Mouse (Mus musculus): ENCODE measurements around the gene Lias.

Gene Lias

DNA sequence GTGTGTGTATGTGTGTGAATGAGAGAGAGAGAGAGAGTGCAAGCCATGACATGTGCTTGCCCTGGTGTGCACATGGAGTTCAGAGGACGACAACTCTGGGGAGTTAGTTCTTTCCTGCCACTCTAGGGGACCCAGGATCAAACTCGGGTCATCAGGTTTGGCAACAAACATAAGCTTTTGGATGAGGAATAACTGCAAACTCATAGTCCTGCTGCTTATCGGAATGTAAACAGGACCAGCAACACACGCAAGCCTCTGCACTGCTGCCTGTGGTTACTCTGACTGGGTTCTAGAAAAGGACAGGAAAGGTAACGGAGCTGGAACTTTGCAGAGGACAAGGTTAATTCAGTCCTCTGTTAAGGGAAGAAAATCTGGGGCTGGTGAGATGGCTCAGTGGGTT lies 34.0 kb downstream of the Lias start:
- no peak for DNase-seq (ENCODE audit: low spot score in 2 of 2)

DNA sequence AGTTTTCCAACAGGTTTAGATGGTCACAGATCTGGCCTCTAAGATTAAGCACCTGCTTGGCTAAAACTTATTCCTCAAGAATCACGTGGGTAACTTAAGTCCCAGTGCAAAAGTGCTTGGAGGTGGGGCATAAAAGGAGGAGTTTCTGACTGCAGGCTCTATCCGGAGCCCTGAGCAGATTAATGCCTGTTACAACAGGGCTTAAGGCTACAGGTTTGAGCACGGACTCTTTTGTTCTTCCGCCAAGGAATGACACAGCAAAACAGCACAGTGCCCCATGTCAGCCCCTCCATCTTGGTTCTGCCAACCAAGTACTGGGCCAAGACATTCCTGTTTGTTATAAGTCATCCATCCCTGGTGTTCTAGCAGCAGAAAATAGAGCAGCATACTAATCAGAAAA lies 37.0 kb downstream of the Lias start:
- no peak for DNase-seq (ENCODE audit: low spot score in 2 of 2)

- no peak for DNase-seq (ENCODE audit: low spot score in 2 of 2)
Measured at GRCm38 (mm10) chr5:65429441-65429840, 38.1 kb downstream of the Lias start.

DNA sequence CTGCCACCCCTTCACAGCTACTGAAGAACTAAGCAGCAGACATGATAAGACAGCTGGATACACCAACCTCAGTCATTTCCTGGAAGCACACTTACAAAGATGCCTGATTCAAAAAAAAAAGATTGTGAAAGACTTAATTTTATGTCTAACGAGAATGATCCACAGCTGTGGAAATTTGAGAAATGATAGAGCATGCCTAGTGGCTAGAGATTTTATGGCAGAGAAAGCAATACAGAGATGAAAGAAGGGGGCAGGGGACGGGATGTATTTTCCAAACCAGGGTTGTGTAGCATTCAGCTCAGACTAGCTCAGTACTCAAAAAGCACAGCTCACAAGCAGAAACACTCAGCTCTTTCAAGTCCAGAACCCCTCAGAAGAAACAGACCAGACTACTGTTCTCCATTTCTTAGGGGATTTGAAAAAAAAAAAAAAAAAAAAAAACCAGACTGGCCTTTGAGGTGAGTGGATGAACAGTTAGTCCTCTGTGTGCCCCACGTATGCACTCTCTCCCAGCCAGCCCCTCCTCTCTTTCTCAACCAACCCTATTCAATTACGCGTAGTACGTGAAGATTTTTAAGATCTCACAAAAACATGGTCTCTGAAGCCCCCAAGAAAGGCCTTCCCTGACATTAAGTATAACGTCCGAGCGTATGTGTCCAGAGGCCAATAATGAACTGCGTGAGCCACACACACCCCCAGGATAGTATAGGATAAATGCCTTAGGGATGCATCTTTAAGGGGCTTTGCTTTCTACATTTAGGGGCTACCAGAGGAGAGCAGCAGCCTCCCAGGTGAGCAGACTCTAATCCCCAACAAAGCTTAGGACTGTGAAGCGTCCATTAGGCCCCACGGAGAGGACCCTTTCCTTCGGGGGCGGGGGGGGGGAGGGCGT lies 43.4 kb downstream of the Lias start:
- peak; percentile 24 to 25 for DNase-seq (ENCODE audit: low spot score in 2 of 2)

DNA sequence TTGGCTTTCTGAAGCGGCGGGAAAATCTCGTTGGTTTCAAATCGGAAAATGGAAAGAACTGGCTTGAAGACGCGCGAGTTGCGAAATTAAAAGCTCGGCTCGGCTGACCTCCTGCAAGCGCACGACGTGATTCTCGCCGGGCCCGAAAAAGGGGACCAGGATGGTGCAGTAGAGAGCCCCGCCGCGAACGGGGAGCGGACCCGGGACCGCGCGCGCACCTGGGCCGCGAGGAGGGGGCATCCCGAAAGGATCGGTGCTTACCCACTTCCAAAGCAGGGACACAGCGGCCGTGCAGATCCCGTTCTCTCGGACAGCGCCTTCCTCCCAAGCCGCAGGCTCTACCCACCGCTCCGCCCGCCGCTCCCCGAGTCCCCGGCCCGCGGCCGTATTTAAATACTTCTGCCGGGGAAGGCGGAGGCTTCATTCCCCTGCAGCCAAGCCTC lies 44.1 kb downstream of the Lias start:
- DNase-seq (ENCODE audit: low spot score in 2 of 2): no peak

- peak; percentile 95 to 96 for DNase-seq (ENCODE audit: low spot score in 2 of 2)
Measured at GRCm38 (mm10) chr5:65435806-65436561, 44.7 kb downstream of the Lias start, which contains the start of gene Ugdh. Ugdh (minus strand) TSS chr5:65435949.

DNA sequence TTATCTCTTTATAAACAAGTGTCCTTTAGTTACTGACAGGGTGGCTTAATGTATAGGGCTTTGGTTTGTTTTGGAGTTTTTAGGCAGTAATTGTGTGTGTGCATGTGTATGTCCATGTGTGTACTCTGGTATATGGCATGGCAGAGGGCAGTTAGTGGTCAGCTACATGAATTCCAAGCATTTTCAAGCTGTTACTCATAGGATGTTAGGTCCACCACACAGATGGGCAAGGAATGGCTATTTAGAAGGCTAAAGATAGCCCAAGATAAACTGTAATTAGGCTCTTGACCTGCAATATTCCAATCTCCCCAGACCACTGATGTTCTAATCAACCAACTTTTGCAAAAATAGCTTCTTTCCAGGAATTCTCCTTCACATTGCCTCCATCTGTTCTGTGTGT lies 46.7 kb downstream of the Lias start:
- DNase-seq (ENCODE audit: low spot score in 2 of 2): no peak

DNA sequence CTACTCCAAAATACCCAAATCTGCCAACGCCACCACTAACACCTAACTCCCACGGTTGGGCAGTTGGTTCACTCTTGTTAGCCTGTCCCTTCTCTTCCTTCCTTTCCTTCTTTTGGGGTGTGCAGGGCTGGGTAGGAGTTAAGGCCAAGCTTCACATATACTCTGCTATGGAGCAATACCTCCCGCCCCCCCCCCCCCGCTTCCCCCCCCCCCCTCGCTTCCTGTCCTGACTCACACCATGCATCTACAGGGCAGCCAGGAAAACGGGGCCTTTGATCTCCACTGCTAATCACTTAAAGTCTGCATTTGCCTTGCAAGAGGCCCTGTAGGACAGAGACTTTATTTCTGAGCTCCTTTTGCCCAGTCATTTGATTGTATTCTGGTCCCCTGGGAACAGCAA lies 53.7 kb downstream of the Lias start:
- no peak for DNase-seq (ENCODE audit: low spot score in 2 of 2)

DNA sequence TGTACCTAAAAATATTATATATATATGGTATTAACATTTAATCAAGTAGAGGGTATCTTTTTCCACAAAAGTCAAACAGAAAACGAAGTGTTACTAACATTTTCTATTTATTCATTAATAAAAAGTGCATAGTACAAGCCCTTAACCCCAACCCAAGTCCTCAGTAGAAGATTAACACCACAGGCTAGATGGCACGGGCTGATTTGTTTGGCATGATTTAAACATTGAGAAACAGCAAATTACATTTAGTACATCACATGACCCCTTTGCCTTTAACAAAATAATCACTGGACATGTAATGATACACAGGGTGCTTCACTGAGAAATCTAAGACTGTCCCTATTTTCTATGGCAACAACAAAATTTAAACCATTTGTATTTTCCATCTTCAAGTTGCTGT lies 55.5 kb downstream of the Lias start:
- no peak for DNase-seq (ENCODE audit: low spot score in 2 of 2)

GRCm38 (mm10) chr5:65447826-65448225 lies 56.5 kb downstream of the Lias start:
- DNase-seq (ENCODE audit: low spot score in 2 of 2): no peak

GRCm38 (mm10) chr5:65448941-65449340 lies 57.6 kb downstream of the Lias start:
- no peak for DNase-seq (ENCODE audit: low spot score in 2 of 2)

DNA sequence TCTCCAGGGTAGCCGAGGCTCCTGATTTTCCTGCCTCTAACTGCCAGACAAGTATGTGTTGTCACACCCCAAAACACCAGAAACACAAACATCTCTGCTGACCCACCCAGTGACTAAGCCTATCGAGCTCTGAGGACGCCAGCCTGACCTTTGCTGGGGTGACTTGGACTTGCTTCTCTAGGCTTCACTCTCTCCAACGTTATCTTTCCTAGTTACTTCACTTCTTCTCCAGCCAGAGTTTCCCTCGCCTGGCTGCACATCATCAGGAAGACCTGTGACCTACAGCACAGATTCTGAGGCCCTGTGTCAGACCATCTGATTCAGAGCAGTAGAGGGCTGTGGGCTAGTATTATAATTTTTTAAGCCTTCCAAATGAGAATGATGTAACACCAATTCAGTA lies 63.5 kb downstream of the Lias start:
- DNase-seq (ENCODE audit: low spot score in 2 of 2): no peak

- DNase-seq (ENCODE audit: low spot score in 2 of 2): no peak
Measured at GRCm38 (mm10) chr5:65457086-65457827, 66.0 kb downstream of the Lias start.

GRCm38 (mm10) chr5:65457846-65458245 lies 66.5 kb downstream of the Lias start:
- no peak for DNase-seq (ENCODE audit: low spot score in 2 of 2)

- DNase-seq (ENCODE audit: low spot score in 2 of 2): no peak
Measured at GRCm38 (mm10) chr5:65459454-65459853, 68.2 kb downstream of the Lias start.

Data from frontal cortex, postnatal 10 days (tissue).